Mouse (Mus musculus) MEL (cell line): ENCODE data around the gene Hes2. TPM values are rescaled to one million over a fixed set of nuclear protein-coding genes. Genes with fewer than 3 reads are reported as not detected.

Experiments used
- DNase-seq: peaks from one replicate; pipeline ENCODE4 v3.0.0; 2011; ENCODE audit warnings: low read depth, low spot score
- H3K27ac ChIP-seq: 2 replicates; pipeline ENCODE4 v1.5.1; 2012; ENCODE audit warnings: low read depth, mild to moderate bottlenecking, control low read depth, low read length, moderate library complexity; ENCODE audit not compliant: control insufficient read depth
- H3K27me3 ChIP-seq, 2 experiments: fragments of 150-350 bp in 1 of 2; sonication (generic) in 1 of 2; 2 replicates each; pipeline ENCODE4 v1.6.1; 2012; ENCODE audit warnings: low read length in 2 of 2, mild to moderate bottlenecking in 2 of 2, improper control_type of control experiment in 1 of 2, moderate library complexity in 1 of 2; ENCODE audit not compliant: insufficient read depth in 2 of 2, control insufficient read depth in 1 of 2
- H3K36me3 ChIP-seq, 2 experiments: 2 replicates each; pipeline ENCODE4 v1.6.1; 2012 to 2014; ENCODE audit warnings: low read length in 2 of 2, improper control_type of control experiment in 1 of 2, inconsistent platforms in 1 of 2, mild to moderate bottlenecking in 1 of 2; ENCODE audit not compliant: insufficient read depth in 2 of 2, control insufficient read depth in 1 of 2
- H3K4me1 ChIP-seq, 2 experiments: fragments of 150-350 bp in 1 of 2; sonication (generic) in 1 of 2; 2 replicates each; pipeline ENCODE4 v1.6.1; 2012; ENCODE audit warnings: low read length in 2 of 2, improper control_type of control experiment in 1 of 2, mild to moderate bottlenecking in 1 of 2; ENCODE audit not compliant: insufficient read depth in 2 of 2, control insufficient read depth in 1 of 2
- H3K4me3 ChIP-seq, 2 experiments: fragments of 150-350 bp in 1 of 2; sonication (generic) in 1 of 2; 2 replicates each; pipeline ENCODE4 v1.5.1; 2012; ENCODE audit warnings: low read depth in 2 of 2, low read length in 2 of 2, mild to moderate bottlenecking in 2 of 2, moderate library complexity in 2 of 2, control low read depth in 1 of 2, improper control_type of control experiment in 1 of 2; ENCODE audit not compliant: control insufficient read depth in 1 of 2, insufficient read depth in 1 of 2
- H3K79me2 ChIP-seq: 2 replicates; pipeline ENCODE4 v1.6.1; 2012; ENCODE audit warnings: mild to moderate bottlenecking, low read length, moderate library complexity; ENCODE audit not compliant: control insufficient read depth, poor library complexity, insufficient read depth
- H3K9ac ChIP-seq: 2 replicates; pipeline ENCODE4 v1.6.1; 2012; ENCODE audit warnings: low read depth, mild to moderate bottlenecking, control low read depth, low read length, moderate library complexity; ENCODE audit not compliant: control insufficient read depth, poor library complexity, severe bottlenecking
- H3K9me3 ChIP-seq: fragments of 150-350 bp; sonication (generic); replicated peaks from 2 replicates; pipeline ENCODE4 v1.6.1; 2012; ENCODE audit warnings: mild to moderate bottlenecking, low read length, improper control_type of control experiment, moderate library complexity; ENCODE audit not compliant: insufficient read depth
- BHLHE40 ChIP-seq: IDR thresholded peaks from 2 replicates; pipeline ENCODE4 v1.6.1; 2012; ENCODE audit warnings: low read depth, mild to moderate bottlenecking, inconsistent platforms, low read length, improper control_type of control experiment, borderline replicate concordance
- CTCF ChIP-seq, 3 experiments: IDR thresholded peaks in 2 of 3; conservative IDR thresholded peaks in 1 of 3; 2 replicates each; pipeline ENCODE4 v1.5.1; 2011 to 2012; ENCODE audit warnings: low read length in 3 of 3, low read depth in 2 of 3, mild to moderate bottlenecking in 2 of 3, improper control_type of control experiment in 1 of 3, inconsistent platforms in 1 of 3, mixed read lengths in 1 of 3, moderate library complexity in 1 of 3; ENCODE audit not compliant: control insufficient read depth in 1 of 3, insufficient read depth in 1 of 3, poor library complexity in 1 of 3, severe bottlenecking in 1 of 3
- E2F4 ChIP-seq: IDR thresholded peaks from 2 replicates; pipeline ENCODE4 v1.6.1; 2011; ENCODE audit warnings: low read depth, low read length, improper control_type of control experiment, borderline replicate concordance
- ELF1 ChIP-seq: IDR thresholded peaks from 2 replicates; pipeline ENCODE4 v1.6.1; 2014; ENCODE audit warnings: low read depth, mild to moderate bottlenecking, inconsistent platforms, low read length, improper control_type of control experiment, moderate library complexity
- EP300 ChIP-seq, 2 experiments: IDR thresholded peaks; 2 replicates each; pipeline ENCODE4 v1.6.1; 2011; ENCODE audit warnings: improper control_type of control experiment in 2 of 2, low read length in 2 of 2, low read depth in 1 of 2, mild to moderate bottlenecking in 1 of 2
- ETS1 ChIP-seq: IDR thresholded peaks from 2 replicates; pipeline ENCODE4 v1.6.1; 2012; ENCODE audit warnings: low read depth, mild to moderate bottlenecking, inconsistent platforms, low read length, improper control_type of control experiment, moderate library complexity
- GATA1 ChIP-seq: IDR thresholded peaks from 2 replicates; pipeline ENCODE4 v1.6.1; 2011; ENCODE audit warnings: low read depth, low read length, improper control_type of control experiment
- HCFC1 ChIP-seq: IDR thresholded peaks from 2 replicates; pipeline ENCODE4 v1.6.1; 2012; ENCODE audit warnings: low read depth, mild to moderate bottlenecking, inconsistent platforms, low read length, improper control_type of control experiment, moderate library complexity
- JUND ChIP-seq: IDR thresholded peaks from 2 replicates; pipeline ENCODE4 v1.6.1; 2011; ENCODE audit warnings: low read depth, mild to moderate bottlenecking, improper control_type of control experiment, low read length
- KAT2A ChIP-seq: conservative IDR thresholded peaks from 2 replicates; pipeline ENCODE4 v1.6.1; 2012; ENCODE audit warnings: low read depth, low read length, improper control_type of control experiment, inconsistent platforms
- MAZ ChIP-seq: IDR thresholded peaks from 2 replicates; pipeline ENCODE4 v1.6.1; 2012; ENCODE audit warnings: low read depth, mild to moderate bottlenecking, inconsistent platforms, low read length, improper control_type of control experiment
- MEF2A ChIP-seq: IDR thresholded peaks from 2 replicates; pipeline ENCODE4 v1.6.1; 2014; ENCODE audit warnings: low read depth, mild to moderate bottlenecking, inconsistent platforms, low read length, improper control_type of control experiment; ENCODE audit not compliant: poor library complexity, insufficient replicate concordance, severe bottlenecking; ENCODE audit errors: extremely low read depth
- MXI1 ChIP-seq: IDR thresholded peaks from 2 replicates; pipeline ENCODE4 v1.6.1; 2011; ENCODE audit warnings: mild to moderate bottlenecking, low read depth, low read length, improper control_type of control experiment
- MYB ChIP-seq: IDR thresholded peaks from 2 replicates; pipeline ENCODE4 v1.6.1; 2011; ENCODE audit warnings: mild to moderate bottlenecking, low read depth, low read length, improper control_type of control experiment
- MYC ChIP-seq: IDR thresholded peaks from 2 replicates; pipeline ENCODE4 v1.6.1; 2011; ENCODE audit warnings: low read depth, mild to moderate bottlenecking, low read length, improper control_type of control experiment, moderate library complexity
- NELFE ChIP-seq: IDR thresholded peaks from 2 replicates; pipeline ENCODE4 v1.6.1; 2011; ENCODE audit warnings: low read depth, low read length, improper control_type of control experiment
- NRF1 ChIP-seq: IDR thresholded peaks from 2 replicates; pipeline ENCODE4 v1.6.1; 2014; ENCODE audit warnings: low read depth, mild to moderate bottlenecking, inconsistent platforms, low read length, improper control_type of control experiment, moderate library complexity; ENCODE audit not compliant: poor library complexity, insufficient read depth, severe bottlenecking
- POLR2A ChIP-seq, 2 experiments: IDR thresholded peaks; 2 replicates each; pipeline ENCODE4 v1.6.1; 2011 to 2012; ENCODE audit warnings: low read length in 2 of 2, mild to moderate bottlenecking in 2 of 2, control low read depth in 1 of 2, improper control_type of control experiment in 1 of 2, low read depth in 1 of 2, moderate library complexity in 1 of 2; ENCODE audit not compliant: control insufficient read depth in 1 of 2, insufficient read depth in 1 of 2, poor library complexity in 1 of 2
- POLR2AphosphoS2 ChIP-seq: IDR thresholded peaks from 2 replicates; pipeline ENCODE4 v1.6.1; 2011; ENCODE audit warnings: low read length, improper control_type of control experiment
- POLR2AphosphoS5 ChIP-seq: IDR thresholded peaks from 2 replicates; pipeline ENCODE4 v1.6.1; 2012; ENCODE audit warnings: low read depth, borderline replicate concordance, mild to moderate bottlenecking, inconsistent platforms, low read length, moderate library complexity, mixed read lengths
- RAD21 ChIP-seq: IDR thresholded peaks from 2 replicates; pipeline ENCODE4 v1.6.1; 2011; ENCODE audit warnings: mild to moderate bottlenecking, low read depth, low read length, improper control_type of control experiment
- SMC3 ChIP-seq: IDR thresholded peaks from 2 replicates; pipeline ENCODE4 v1.6.1; 2011; ENCODE audit warnings: low read depth, low read length, improper control_type of control experiment
- TAL1 ChIP-seq: IDR thresholded peaks from 2 replicates; pipeline ENCODE4 v1.6.1; 2012; ENCODE audit warnings: mild to moderate bottlenecking, inconsistent platforms, low read length, moderate library complexity, mixed read lengths
- TBP ChIP-seq: IDR thresholded peaks from 2 replicates; pipeline ENCODE4 v1.8.0; 2011; ENCODE audit warnings: low read depth, low read length, improper control_type of control experiment
- TCF12 ChIP-seq: IDR thresholded peaks from 2 replicates; pipeline ENCODE4 v1.6.1; 2014; ENCODE audit warnings: low read depth, mild to moderate bottlenecking, inconsistent platforms, low read length, improper control_type of control experiment, moderate library complexity
- UBTF ChIP-seq: IDR thresholded peaks from 2 replicates; pipeline ENCODE4 v1.6.1; 2012; ENCODE audit warnings: low read depth, mild to moderate bottlenecking, inconsistent platforms, low read length, improper control_type of control experiment, moderate library complexity, borderline replicate concordance; ENCODE audit not compliant: insufficient read depth
- USF1 ChIP-seq: IDR thresholded peaks from 2 replicates; pipeline ENCODE4 v1.6.1; 2014; ENCODE audit warnings: low read depth, mild to moderate bottlenecking, inconsistent platforms, low read length, improper control_type of control experiment, moderate library complexity
- USF2 ChIP-seq, 2 experiments: IDR thresholded peaks; 2 replicates each; pipeline ENCODE4 v1.6.1; 2011 to 2012; ENCODE audit warnings: improper control_type of control experiment in 2 of 2, low read length in 2 of 2, borderline replicate concordance in 1 of 2, inconsistent platforms in 1 of 2, low read depth in 1 of 2, mild to moderate bottlenecking in 1 of 2; ENCODE audit not compliant: insufficient read depth in 1 of 2
- ZC3H11A ChIP-seq: IDR thresholded peaks from 2 replicates; pipeline ENCODE4 v1.6.1; 2012; ENCODE audit warnings: low read depth, mild to moderate bottlenecking, inconsistent platforms, low read length, improper control_type of control experiment
- ZKSCAN1 ChIP-seq: IDR thresholded peaks from 2 replicates; pipeline ENCODE4 v1.6.1; 2012; ENCODE audit warnings: low read depth, mild to moderate bottlenecking, inconsistent platforms, low read length, improper control_type of control experiment, moderate library complexity
- ZMIZ1 ChIP-seq: IDR thresholded peaks from 2 replicates; pipeline ENCODE4 v1.6.1; 2012; ENCODE audit warnings: low read depth, mild to moderate bottlenecking, inconsistent platforms, low read length, improper control_type of control experiment, moderate library complexity
- ZNF384 ChIP-seq: IDR thresholded peaks from 2 replicates; pipeline ENCODE4 v1.6.1; 2012; ENCODE audit warnings: low read depth, mild to moderate bottlenecking, inconsistent platforms, low read length, improper control_type of control experiment
- polyA plus RNA-seq, 2 experiments: library from polyadenylated mRNA; stranded (reverse) in 1 of 2; unstranded in 1 of 2; fragments of >175 nt in 1 of 2; fragments of >200 nt in 1 of 2; gene quantifications; 2 replicates each; pipeline versions ENCODE4 v1.2.1 to v1.2.4; 2012; ENCODE audit warnings: low replicate concordance in 2 of 2, low read depth in 1 of 2; ENCODE audit not compliant: insufficient read length in 2 of 2, insufficient read depth in 1 of 2, missing spikeins in 1 of 2
- total RNA-seq: library from RNA; depleted of rRNA; stranded (reverse); fragments of 300-350 nt; gene quantifications from 2 replicates; pipeline ENCODE4 v1.2.3, GENCODE M21; 2012

Gene Hes2
- total and polyA plus RNA-seq, 3 experiments, result 0.28 TPM; not detected in 2

DNA sequence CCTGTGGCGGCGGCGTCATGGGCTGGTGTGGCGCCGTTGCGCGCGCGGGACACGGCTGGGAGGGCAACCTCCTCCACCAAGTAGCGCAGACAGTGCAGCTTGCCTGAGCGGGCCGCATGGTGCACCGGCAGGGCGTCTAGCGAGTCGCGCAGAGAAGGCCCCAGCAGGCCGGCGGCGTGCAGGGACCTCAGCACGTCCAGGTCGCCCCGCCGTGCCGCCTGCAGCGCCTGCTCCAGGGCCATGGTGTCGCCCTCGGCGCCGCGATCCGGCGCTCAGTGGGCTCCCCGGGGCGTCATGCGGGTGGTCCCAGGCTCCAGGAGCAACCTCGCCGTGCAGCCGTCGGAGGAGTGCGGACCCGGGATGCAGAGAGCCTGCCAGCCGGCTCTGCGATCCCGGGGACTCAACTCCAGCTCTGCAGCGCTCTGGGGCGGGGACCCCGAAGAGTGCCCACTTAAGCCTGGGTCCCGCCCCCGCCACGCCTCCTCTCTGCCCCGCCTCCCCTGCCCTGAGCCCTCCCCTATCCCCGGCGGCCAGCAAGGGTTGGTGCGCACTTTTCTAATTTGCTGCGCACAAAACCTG lies 6.6 kb upstream of the Hes2 start, which contains the start of gene Espn (continued):
- TF ChIP-seq ZMIZ1 (peak; percentile 57; the same call in 1 of the 2 replicates), MYC (no peak), HCFC1 (no peak), ETS1 (no peak), MXI1 (no peak), ZNF384 (no peak)

GRCm38 (mm10) chr4:152153771-152154177 lies 4.9 kb upstream of the Hes2 start:
- Histone ChIP-seq H3K79me2 (no peaks in the 10 kb centered on the region; the same call in 1 of the 2 replicates), H3K27me3 (no peaks in the 10 kb centered on the region), H3K4me1 (peaks cover 0 to 40% of the 10 kb centered on the region in 2 experiments; a peak in 2 of 4 replicates), H3K4me3 (peak overlapping the region; percentile 43 to 47), H3K36me3 (peaks cover 0 to 21% of the 10 kb centered on the region in 2 experiments; a peak in 2 of 4 replicates), H3K9ac (peak overlapping the region; percentile 65), H3K9me3 (no peaks in the 10 kb centered on the region), H3K27ac (peak overlapping the region; percentile 82)
- peak; percentile 97 for DNase-seq
- TF ChIP-seq POLR2AphosphoS5 (0 out of 2 replicates have a peak, but pooled peaks have one; percentile 16), USF1 (no peak), TBP (peak; percentile 97), ETS1 (peak; percentile 54; the same call in 1 of the 2 replicates), GATA1 (0 out of 2 replicates have a peak, but pooled peaks have one; percentile 30), BHLHE40 (no peak; the same call in 1 of the 2 replicates), KAT2A (peak; percentile 54; the same call in 1 of the 2 replicates), RAD21 (peak; percentile 37), MXI1 (peak; percentile 81), SMC3 (peak; percentile 53), USF2 (IDR thresholded peaks at IDR 0.05; ENCODE audit: borderline replicate concordance in 1 of 2, insufficient read depth in 1 of 2, low read depth in 1 of 2, low read length in 2 of 2) (no peak), CTCF (IDR thresholded peaks at IDR 0.05 in 2 of 3, conservative IDR thresholded peaks at IDR 0.05 in 1 of 3; ENCODE audit: control insufficient read depth in 1 of 3, insufficient read depth in 1 of 3, low read depth in 2 of 3, low read length in 3 of 3, poor library complexity in 1 of 3, severe bottlenecking in 1 of 3) (peak; percentile 91 to 98 (median 94)), POLR2AphosphoS2 (0 out of 2 replicates have a peak, but pooled peaks have one; percentile 29), UBTF (0 out of 2 replicates have a peak, but pooled peaks have one; percentile 93), E2F4 (peak; percentile 84), EP300 (IDR thresholded peaks at IDR 0.05; ENCODE audit: low read depth in 1 of 2, low read length in 2 of 2) (peak in 1 of 2 experiments; percentile 36; a peak in 2 of 4 replicates), POLR2A (IDR thresholded peaks at IDR 0.05; ENCODE audit: control insufficient read depth in 1 of 2, insufficient read depth in 1 of 2, low read depth in 1 of 2, low read length in 2 of 2, poor library complexity in 1 of 2) (peak; percentile 24 to 68; a peak in 2 of 4 replicates), TCF12 (peak; percentile 41; the same call in 1 of the 2 replicates), NRF1 (peak; percentile 40; the same call in 1 of the 2 replicates), NELFE (0 out of 2 replicates have a peak, but pooled peaks have one; percentile 62), ZNF384 (no peak), ELF1 (peak; percentile 84), ZC3H11A (no peak), ZKSCAN1 (no peak), MEF2A (no peak), HCFC1 (peak; percentile 89), MAZ (no peak), TAL1 (no peak), MYB (no peak), JUND (peak; percentile 38; the same call in 1 of the 2 replicates)
